Mouse (Mus musculus) splenic B cell, adult 2 months (primary cell): ENCODE results near the gene Pdcd6ip.

Experiments used
- DNase-seq: peaks from one replicate; pipeline ENCODE4 v3.0.0-alpha.2; 2011; ENCODE audit warnings: low read depth, low spot score
- H3K27me3 ChIP-seq: 2 replicates; pipeline ENCODE4 v1.6.1; 2012; ENCODE audit warnings: mild to moderate bottlenecking, low read length, moderate library complexity, mixed read lengths; ENCODE audit not compliant: control insufficient read depth, poor library complexity, insufficient read depth, severe bottlenecking
- H3K36me3 ChIP-seq: 2 replicates; pipeline ENCODE4 v1.6.1; 2012; ENCODE audit warnings: mild to moderate bottlenecking, low read length, moderate library complexity, mixed read lengths; ENCODE audit not compliant: control insufficient read depth, poor library complexity, insufficient read depth, severe bottlenecking

Pdcd6ip gene

GRCm38 (mm10) chr9:113617081-113617480, 91.0 kb downstream of the Pdcd6ip start:
- Histone ChIP-seq H3K27me3 (no peaks in the 10 kb centered on the region), H3K36me3 (no peaks in the 10 kb centered on the region)
- no peak for DNase-seq

GRCm38 (mm10) chr9:113610776-113611175, 97.3 kb downstream of the Pdcd6ip start:
- no peak for DNase-seq
- Histone ChIP-seq H3K36me3 (no peaks in the 10 kb centered on the region), H3K27me3 (no peaks in the 10 kb centered on the region)

- DNase-seq, result no peak
- Histone ChIP-seq H3K27me3 (no peaks in the 10 kb centered on the region), H3K36me3 (no peaks in the 10 kb centered on the region)
Observed at GRCm38 (mm10) chr9:113602140-113602539, 105.9 kb downstream of the Pdcd6ip start.
